Mouse (Mus musculus): ENCODE data around the gene Gsk3a.

DNA sequence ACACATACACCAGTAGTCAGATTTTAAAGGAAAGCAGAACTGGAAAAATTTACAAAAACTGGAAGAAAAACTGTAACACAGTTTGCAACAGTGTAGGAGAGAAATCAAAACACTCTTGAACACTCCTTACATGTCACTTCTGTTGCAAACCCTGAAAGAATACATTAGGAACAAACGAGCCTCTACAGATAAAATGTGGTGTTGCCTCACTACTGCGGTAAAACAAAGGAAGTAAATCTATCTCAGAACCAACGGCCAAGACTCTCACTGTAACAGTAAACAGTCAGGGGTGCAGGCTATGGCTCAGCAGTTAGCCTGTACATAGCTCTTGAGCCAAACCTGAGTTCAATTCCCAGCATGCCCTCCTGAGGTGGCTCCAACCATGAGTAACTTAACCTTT lies 24.6 kb downstream of the Gsk3a start:
- TF ChIP-seq CTCF (conservative IDR thresholded peaks at IDR 0.05; ENCODE audit: low read length) (no peak), NANOG (IDR thresholded peaks at IDR 0.05; ENCODE audit: borderline replicate concordance, low read length) (no peak)

Measured in E14TG2a.4 (cell line).